Mouse (Mus musculus) left cerebral cortex, postnatal 14 days (tissue): ENCODE measurements at regions not wholly inside any gene's neighbourhood (a gene's known extent, or its start where the extent isn't known, plus 50 kb on each side); places are given as distances from the start of the nearest gene placed in this dataset.
A peak's percentile ranks its signal among the peaks of the same experiment; 100 is the strongest.

ENCODE experiments used
- DNase-seq, 2 experiments: peaks; one replicate each; pipeline ENCODE4 v3.0.0; 2021 to 2022; ENCODE audit warnings: low spot score in 2 of 2, mixed read lengths in 1 of 2
- intact Hi-C: fragments of 180-260 bp; cut with DNase I; formaldehyde crosslinking; loops from one replicate; pipeline ENCODE4 v1.15.1; 2025

- no peak for DNase-seq
- intact Hi-C loops, result no loop called here
These were observed 212.3 kb downstream of the Zfp326 start for GRCm38 (mm10) chr5:106088478-106089185.

DNA sequence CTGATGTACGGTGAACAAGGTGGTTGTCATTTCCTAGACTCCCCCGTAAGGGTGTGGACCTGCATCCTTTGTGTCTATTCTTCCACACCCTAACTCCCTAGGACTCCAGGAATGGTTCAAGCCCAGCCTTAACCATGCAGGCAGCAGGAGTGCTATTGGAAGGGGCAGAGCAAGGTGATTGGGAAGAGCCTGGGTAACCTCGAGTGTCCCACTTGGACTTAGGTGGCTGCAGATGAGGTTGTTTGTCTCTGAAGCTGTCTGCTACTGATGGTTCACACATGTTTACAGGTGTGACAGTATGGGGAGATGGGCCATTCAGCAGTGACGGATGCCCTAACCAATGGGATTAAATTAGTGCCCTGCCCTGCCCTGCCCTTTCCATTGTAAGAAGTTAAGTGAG lies 207.4 kb downstream of the Zfp326 start:
- DNase-seq, result no peak
- intact Hi-C loops, result no loop called here

GRCm38 (mm10) chr5:106082891-106083290 lies 206.5 kb downstream of the Zfp326 start:
- intact Hi-C loops, result no loop called here
- no peak for DNase-seq

GRCm38 (mm10) chr5:106067124-106067551 lies 190.8 kb downstream of the Zfp326 start:
- DNase-seq, result no peak
- intact Hi-C loops, result no loop called here

DNA sequence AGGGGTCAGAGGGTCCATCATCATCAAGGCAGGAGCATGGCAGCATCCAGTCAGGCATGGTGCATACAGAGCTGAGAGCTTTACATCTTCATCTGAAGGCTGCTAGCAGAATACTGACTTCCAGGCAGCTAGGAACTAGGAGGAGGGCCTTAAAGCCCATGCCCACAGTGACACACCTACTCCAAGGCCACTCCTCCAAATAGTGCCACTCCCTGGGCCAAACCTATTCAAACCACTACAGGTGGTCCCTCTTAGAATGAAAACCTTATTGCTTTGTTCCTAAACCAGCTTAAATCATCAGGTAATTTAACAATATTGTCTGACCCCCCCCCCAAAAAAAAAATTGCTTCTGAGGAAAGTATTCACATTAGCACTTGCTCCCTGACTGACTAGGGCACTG lies 190.3 kb downstream of the Zfp326 start:
- DNase-seq, result no peak
- intact Hi-C loops, result no loop called here

GRCm38 (mm10) chr5:106064366-106064765 lies 188.0 kb downstream of the Zfp326 start:
- no peak for DNase-seq
- intact Hi-C loops, result no loop called here

DNA sequence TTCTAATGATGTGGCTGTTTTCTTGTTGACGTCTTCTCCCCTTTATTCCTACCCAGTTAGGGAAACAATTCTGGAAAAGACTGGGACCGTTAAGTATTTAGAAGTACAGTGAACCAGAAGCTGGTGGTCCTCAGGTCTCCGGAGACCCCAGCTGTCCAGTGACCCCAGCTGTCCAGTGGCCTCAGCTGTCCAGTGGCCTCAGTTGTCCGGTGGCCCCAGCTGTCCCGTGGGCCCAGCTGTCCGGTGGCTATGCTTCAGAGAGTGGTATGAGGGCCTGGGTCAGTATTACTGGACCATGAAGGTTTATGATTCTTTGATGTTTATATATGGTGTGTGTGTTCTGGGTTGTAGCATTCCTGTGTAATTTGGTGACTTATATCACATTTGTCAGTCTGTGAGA lies 186.6 kb downstream of the Zfp326 start:
- no peak for DNase-seq
- intact Hi-C loops, result no loop called here

DNA sequence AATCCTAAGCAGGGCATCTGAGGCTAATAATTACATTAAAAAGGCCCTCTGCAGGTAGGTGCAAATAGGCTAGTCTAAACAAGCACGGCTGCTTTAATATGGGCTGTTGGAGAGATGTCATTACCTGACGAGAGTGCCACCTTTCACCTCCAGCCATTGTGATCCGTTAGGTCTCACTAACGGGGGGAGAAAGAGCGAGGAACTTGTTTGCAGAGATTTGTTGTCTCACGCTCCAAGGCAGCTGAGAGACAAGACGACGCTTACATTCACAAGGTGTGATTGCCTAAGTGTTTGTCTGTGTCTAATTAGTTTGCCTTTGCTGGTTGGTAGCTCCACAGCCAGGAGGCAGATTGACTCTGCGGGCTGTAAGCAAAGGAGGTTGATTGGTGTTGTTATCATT lies 180.3 kb downstream of the Zfp326 start:
- DNase-seq, result no peak
- intact Hi-C loops, result no loop called here

GRCm38 (mm10) chr5:106055221-106055620 lies 178.9 kb downstream of the Zfp326 start:
- intact Hi-C loops, result no loop called here
- DNase-seq, result no peak

DNA sequence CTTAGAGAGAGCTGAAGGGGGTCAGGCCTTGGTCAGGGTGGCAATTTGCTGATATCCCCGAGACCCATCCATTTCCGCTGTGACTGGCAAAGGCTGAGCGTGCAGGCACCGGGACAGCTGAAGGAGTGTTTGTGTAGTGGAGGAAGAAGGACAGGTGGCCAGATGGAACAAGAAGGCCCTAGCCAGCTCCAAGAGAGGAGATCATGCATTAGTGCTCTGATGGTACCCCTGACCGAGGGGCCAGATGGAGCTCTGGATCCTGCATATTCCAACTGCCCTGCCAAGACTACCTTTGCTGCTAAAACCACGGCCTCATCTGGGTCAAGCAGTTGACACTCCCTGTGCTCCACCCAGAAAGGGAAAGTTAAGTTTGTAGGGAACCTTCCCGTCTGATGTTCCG lies 174.7 kb downstream of the Zfp326 start:
- intact Hi-C loops, result no loop called here
- DNase-seq, result no peak

GRCm38 (mm10) chr5:106044878-106045585 lies 168.7 kb downstream of the Zfp326 start:
- intact Hi-C loops, result no loop called here
- DNase-seq, result peak in 1 of 2 experiments; percentile 11

- intact Hi-C loops, result no loop called here
These were observed 162.0 kb downstream of the Zfp326 start for GRCm38 (mm10) chr5:106038321-106038720.

DNA sequence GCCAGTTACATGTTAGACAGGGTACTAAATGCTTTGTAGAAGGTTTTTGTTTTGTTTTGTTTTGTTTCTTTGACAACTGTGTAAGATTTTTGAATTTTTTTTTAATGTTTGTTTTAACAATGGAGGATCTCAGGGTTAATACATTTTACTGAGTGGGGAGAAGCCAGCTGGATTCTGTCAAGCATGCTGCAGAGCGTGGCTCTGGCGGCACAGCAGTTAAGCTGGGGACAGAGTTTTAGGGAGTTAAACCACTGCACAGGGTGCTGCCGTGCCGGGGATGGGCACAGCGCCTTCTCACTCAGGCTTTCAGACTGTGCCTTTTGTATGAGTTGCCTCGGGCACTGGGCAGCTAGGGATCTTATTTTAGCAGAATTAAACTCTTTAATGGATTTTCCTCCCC lies 159.8 kb downstream of the Zfp326 start:
- intact Hi-C loops, result no loop called here

More at GRCm38 (mm10) chr5:106038321-106038720, 162.0 kb downstream of the Zfp326 start:
- no peak for DNase-seq

DNA sequence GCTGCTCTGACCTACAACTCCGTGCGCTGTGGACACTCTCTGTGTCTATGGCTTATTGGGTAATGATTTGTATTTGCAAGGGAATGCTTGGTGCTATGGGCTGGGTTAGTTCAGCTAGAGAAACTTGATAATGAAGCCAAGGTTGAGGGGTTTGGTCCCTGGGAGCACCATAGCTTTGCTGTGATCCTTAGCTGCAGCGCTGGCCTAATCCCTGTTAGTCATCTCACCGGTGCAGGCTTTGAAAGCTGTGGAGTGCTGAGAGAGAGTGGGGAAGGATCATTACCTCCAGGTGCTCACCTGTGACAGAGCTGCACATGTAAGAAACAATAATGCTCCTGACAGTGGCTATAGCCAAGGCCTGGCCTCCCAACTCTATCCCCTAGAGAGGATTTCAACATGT lies 156.6 kb downstream of the Zfp326 start:
- intact Hi-C loops, result no loop called here
- DNase-seq, result no peak

More for the DNA sequence above, 159.8 kb downstream of the Zfp326 start:
- no peak for DNase-seq

DNA sequence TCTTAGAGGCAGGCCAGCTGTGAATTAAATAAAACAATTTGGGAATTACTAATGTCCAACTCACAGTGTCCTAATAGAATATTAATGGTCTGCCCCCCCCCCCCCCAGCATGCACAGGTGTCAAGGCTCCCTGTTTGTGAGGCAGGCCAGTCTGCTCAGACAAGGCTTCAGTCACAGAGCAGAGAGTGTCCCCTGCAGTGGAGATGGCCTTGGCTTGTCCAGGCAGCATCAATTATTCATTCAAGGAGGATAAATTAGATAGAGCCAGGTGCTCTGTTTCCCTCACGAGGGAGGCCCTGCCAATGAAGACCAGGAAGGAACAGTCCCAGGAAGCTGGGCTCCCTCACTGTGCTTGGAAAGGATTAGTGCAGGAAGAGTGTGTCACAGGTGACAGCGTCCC lies 150.5 kb downstream of the Zfp326 start:
- no peak for DNase-seq
- intact Hi-C loops, result no loop called here

GRCm38 (mm10) chr5:106004292-106004917 lies 128.0 kb downstream of the Zfp326 start:
- intact Hi-C loops, result loop anchor here (5.0 kb wide), 1 partner anchor 458 kb away; no protein-coding TSS in a partner anchor
- no peak for DNase-seq

GRCm38 (mm10) chr5:106003321-106004291 lies 127.2 kb downstream of the Zfp326 start:
- DNase-seq, result no peak
- intact Hi-C loops, result loop anchor here (5.0 kb wide), 1 partner anchor 459 kb away; no protein-coding TSS in a partner anchor

DNA sequence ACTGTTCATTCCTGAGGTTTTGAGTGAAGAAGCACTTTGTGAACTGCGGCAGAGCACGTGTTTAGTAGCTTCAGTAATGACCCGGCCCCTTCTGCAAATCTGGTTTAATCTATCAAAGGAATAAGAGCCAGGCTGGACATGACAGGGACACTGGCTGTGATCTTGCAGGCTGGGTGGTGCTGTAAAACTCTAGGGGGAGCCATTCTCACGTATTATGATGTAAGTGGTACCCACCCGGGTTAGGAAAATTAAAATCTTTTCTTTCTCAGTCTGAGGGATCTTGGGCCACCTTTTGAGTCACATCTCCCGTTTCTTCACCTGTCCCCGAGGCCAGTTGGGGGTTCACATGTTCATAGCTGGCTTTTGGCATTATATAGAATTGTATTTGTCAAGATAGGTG lies 126.0 kb downstream of the Zfp326 start:
- DNase-seq, result peak; percentile 35
- intact Hi-C loops, result loop anchor here (5.0 kb wide), 1 partner anchor 460 kb away; no protein-coding TSS in a partner anchor

DNA sequence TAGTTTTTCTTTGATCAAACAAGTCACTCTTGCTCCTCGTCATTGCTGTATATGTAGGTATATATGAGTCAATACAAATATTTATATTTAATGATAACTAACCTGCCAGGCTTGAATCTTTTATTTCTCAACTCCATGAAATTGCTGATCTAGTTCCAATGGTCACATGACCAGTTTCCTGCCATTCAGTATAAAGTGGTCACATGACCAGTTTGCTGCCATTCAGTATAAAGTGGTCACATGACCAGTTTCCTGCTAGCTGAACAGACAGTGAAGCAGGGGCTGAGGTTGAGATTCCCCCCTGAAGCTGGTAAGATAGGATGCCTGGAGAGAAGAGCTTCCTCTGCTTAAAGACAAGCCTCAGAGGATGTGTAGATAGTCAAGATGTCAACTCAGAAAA lies 117.9 kb downstream of the Zfp326 start:
- intact Hi-C loops, result loop anchor here (10.0 kb wide), 1 partner anchor 801 kb away; no protein-coding TSS in a partner anchor
- DNase-seq, result no peak
